Mouse (Mus musculus) limb, embryonic 11.5 days (tissue): ENCODE measurements around the gene 1500015O10Rik. TPM values are rescaled to one million over a fixed set of nuclear protein-coding genes. Genes with fewer than 3 reads are reported as not detected.

Source experiments
- ATAC-seq: fragments of 200-750 bp; cut with Nextera tagmentation; 2 replicates; pipeline ENCODE4 v1.8.0; 2017; ENCODE audit warnings: low read depth; ENCODE audit not compliant: insufficient number of reproducible peaks, low FRiP score, low TSS enrichment
- DNase-seq: peaks from one replicate; pipeline ENCODE4 v3.0.0-alpha.2; 2015; ENCODE audit warnings: low spot score
- H3K27ac ChIP-seq: fragments of 300-500 bp; sonication (generic); replicated peaks from 2 replicates; pipeline ENCODE4 v1.5.1; 2014; ENCODE audit warnings: low read depth, mild to moderate bottlenecking, low read length
- H3K27me3 ChIP-seq: fragments of 300-500 bp; sonication (generic); 2 replicates; pipeline ENCODE4 v1.6.1; 2014; ENCODE audit warnings: mild to moderate bottlenecking, low read length, mixed read lengths; ENCODE audit not compliant: control insufficient read depth, insufficient read depth
- H3K36me3 ChIP-seq: fragments of 300-500 bp; sonication (generic); 2 replicates; pipeline ENCODE4 v1.6.1; 2014; ENCODE audit warnings: mild to moderate bottlenecking, low read length, moderate library complexity, mixed read lengths; ENCODE audit not compliant: control insufficient read depth, insufficient read depth
- H3K4me1 ChIP-seq: fragments of 300-500 bp; sonication (generic); 2 replicates; pipeline ENCODE4 v1.6.1; 2014; ENCODE audit warnings: low read length, mixed read lengths; ENCODE audit not compliant: control insufficient read depth, insufficient read depth
- H3K4me2 ChIP-seq: fragments of 300-500 bp; sonication (generic); 2 replicates; pipeline ENCODE4 v1.6.1; 2014; ENCODE audit warnings: low read depth, mild to moderate bottlenecking, moderate library complexity; ENCODE audit not compliant: severe bottlenecking
- H3K4me3 ChIP-seq: fragments of 300-500 bp; sonication (generic); 2 replicates; pipeline ENCODE4 v1.5.1; 2014; ENCODE audit warnings: low read depth, low read length
- H3K9ac ChIP-seq: fragments of 300-500 bp; sonication (generic); 2 replicates; pipeline ENCODE4 v1.6.1; 2014; ENCODE audit warnings: mild to moderate bottlenecking, low read length
- H3K9me3 ChIP-seq: fragments of 300-500 bp; sonication (generic); 2 replicates; pipeline ENCODE4 v1.6.1; 2016; ENCODE audit warnings: low read length; ENCODE audit not compliant: control insufficient read depth
- WGBS: fragments of 180-500 bp; shearing (Covaris S2); extraction: QIAGEN DNeasy Blood & Tissue Kit; methylation state at CpG from one replicate; pipeline ENCODE4 v1.1.7; 2014; 5-methylcytosine and 5-hydroxymethylcytosine counted together
- polyA plus RNA-seq: library from polyadenylated mRNA; unstranded; fragments of >200 nt; fragmentation: Nextera tagmentation; extraction: Ambion mirVana; gene quantifications from 2 replicates; pipeline ENCODE4 v1.2.1, GENCODE M21; 2014

Gene 1500015O10Rik
- polyA plus RNA-seq, 1 experiment from 2014 or later, result 0.51 TPM

DNA sequence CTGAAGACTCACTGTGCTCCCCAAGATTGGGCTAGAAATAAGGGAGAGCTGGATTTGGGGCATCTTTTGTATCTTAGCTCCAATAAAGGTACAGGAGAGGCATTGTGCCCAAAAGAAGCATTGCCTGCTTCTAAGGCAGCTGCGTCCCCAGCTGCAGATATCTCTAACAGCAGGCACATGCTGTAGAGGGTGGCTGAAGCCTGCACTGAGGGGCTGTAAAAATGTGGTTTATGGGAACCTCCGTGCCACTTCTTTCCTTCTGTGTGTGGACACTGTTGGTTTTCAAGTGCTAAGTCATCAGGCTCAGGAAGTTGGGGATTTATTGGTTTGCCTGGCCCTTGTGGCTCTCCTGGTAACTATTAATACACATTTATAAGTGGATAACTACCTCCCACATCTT, 11.6 kb upstream of the 1500015O10Rik start:
- Histone ChIP-seq H3K4me2 (no peak overlapping the region), H3K27ac (no peak overlapping the region)
- WGBS, result 42% methylated on average over 2 of the region's 2 CpGs

GRCm38 (mm10) chr1:43722459-43722858, 7.9 kb upstream of the 1500015O10Rik start:
- no peak overlapping the region for H3K4me2 ChIP-seq
- no peaks in the 10 kb centered on the region for H3K27me3 ChIP-seq
- H3K4me1 ChIP-seq, result 0 out of 2 replicates have a peak, but pooled peaks cover 4% of the 10 kb centered on the region
- H3K9ac ChIP-seq, result no peak overlapping the region
- ATAC-seq (no peak), DNase-seq (no peak)
- WGBS, result 72% methylated on average over 1 of the region's 1 CpGs
- no peaks in the 10 kb centered on the region for H3K36me3 ChIP-seq
- no peak overlapping the region for H3K27ac ChIP-seq
- H3K9me3 ChIP-seq, result no peaks in the 10 kb centered on the region
- H3K4me3 ChIP-seq, result no peak overlapping the region

More for the DNA sequence above, 11.6 kb upstream of the 1500015O10Rik start:
- DNase-seq (no peak), ATAC-seq (no peak)
- Histone ChIP-seq H3K4me3 (no peak overlapping the region), H3K27me3 (no peaks in the 10 kb centered on the region), H3K36me3 (no peaks in the 10 kb centered on the region), H3K9me3 (no peaks in the 10 kb centered on the region), H3K4me1 (0 out of 2 replicates have a peak, but pooled peaks cover 4% of the 10 kb centered on the region), H3K9ac (no peak overlapping the region)

DNA sequence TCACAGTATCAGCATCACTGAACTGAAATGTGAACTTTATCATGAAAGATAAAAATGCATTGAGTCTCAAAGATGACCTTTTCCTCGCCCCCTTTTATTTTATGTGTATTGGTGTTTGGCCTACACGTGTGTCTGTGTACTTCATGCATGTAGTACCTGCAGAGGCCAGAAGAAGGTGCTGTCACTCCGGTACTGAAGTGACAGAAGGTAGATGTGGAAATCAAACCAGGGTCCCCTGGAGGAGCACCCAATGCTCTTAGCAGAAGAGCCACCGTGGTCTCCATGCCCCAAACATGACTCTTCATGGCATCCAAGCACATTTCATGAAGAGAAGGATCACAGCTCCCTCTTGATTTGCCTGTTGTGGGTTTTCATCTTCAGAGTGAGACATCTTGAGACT, 1.7 kb downstream of the 1500015O10Rik start:
- 87% methylated on average over 4 of the region's 4 CpGs for WGBS
- no peak overlapping the region for H3K9ac ChIP-seq
- no peaks in the 10 kb centered on the region for H3K36me3 ChIP-seq
- no peak for ATAC-seq
- H3K9me3 ChIP-seq, result no peaks in the 10 kb centered on the region
- no peaks in the 10 kb centered on the region for H3K27me3 ChIP-seq
- no peak overlapping the region for H3K4me3 ChIP-seq
- H3K4me2 ChIP-seq, result no peak overlapping the region
- no peaks in the 10 kb centered on the region for H3K4me1 ChIP-seq
- H3K27ac ChIP-seq, result no peak overlapping the region
- DNase-seq, result no peak

GRCm38 (mm10) chr1:43732657-43733056, 2.3 kb downstream of the 1500015O10Rik start:
- Histone ChIP-seq H3K4me3 (no peak overlapping the region), H3K36me3 (no peaks in the 10 kb centered on the region), H3K9me3 (no peaks in the 10 kb centered on the region), H3K27ac (no peak overlapping the region), H3K4me2 (no peak overlapping the region), H3K27me3 (no peaks in the 10 kb centered on the region), H3K4me1 (no peaks in the 10 kb centered on the region), H3K9ac (no peak overlapping the region)
- ATAC-seq, result no peak
- WGBS, result 80% methylated on average over 1 of the region's 1 CpGs
- no peak for DNase-seq

GRCm38 (mm10) chr1:43737812-43738518, 7.6 kb downstream of the 1500015O10Rik start:
- no peaks in the 10 kb centered on the region for H3K36me3 ChIP-seq
- H3K4me2 ChIP-seq, result no peak overlapping the region
- H3K9ac ChIP-seq, result no peak overlapping the region
- DNase-seq (peak; percentile 79), ATAC-seq (no peak)
- no peak overlapping the region for H3K27ac ChIP-seq
- no peak overlapping the region for H3K4me3 ChIP-seq
- H3K27me3 ChIP-seq, result no peaks in the 10 kb centered on the region
- 63% methylated on average over 7 of the region's 7 CpGs for WGBS
- no peaks in the 10 kb centered on the region for H3K4me1 ChIP-seq
- H3K9me3 ChIP-seq, result no peaks in the 10 kb centered on the region

DNA sequence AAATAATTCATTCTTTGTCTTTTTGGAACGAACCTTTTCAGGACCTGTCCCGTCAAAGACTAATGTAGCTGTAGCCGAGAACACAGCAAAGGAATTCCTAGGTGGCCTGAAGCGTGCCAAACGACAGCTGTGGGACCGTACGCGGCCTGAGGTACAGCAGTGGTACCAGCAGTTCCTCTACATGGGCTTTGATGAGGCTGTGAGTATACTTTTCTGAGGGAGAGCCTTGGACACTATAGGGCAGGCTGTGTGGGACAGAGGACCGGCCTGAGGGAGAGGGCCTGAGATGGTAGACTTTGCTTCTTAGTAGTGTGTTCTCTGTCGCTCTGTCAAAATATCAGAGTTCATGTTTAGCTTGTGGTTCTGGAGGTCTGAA, 8.1 kb downstream of the 1500015O10Rik start:
- H3K9me3 ChIP-seq, result no peaks in the 10 kb centered on the region
- H3K27ac ChIP-seq, result no peak overlapping the region
- no peak overlapping the region for H3K4me3 ChIP-seq
- WGBS, result 85% methylated on average over 10 of the region's 10 CpGs
- H3K36me3 ChIP-seq, result no peaks in the 10 kb centered on the region
- no peak overlapping the region for H3K9ac ChIP-seq
- no peaks in the 10 kb centered on the region for H3K27me3 ChIP-seq
- H3K4me1 ChIP-seq, result no peaks in the 10 kb centered on the region
- no peak for DNase-seq
- ATAC-seq, result no peak
- no peak overlapping the region for H3K4me2 ChIP-seq

DNA sequence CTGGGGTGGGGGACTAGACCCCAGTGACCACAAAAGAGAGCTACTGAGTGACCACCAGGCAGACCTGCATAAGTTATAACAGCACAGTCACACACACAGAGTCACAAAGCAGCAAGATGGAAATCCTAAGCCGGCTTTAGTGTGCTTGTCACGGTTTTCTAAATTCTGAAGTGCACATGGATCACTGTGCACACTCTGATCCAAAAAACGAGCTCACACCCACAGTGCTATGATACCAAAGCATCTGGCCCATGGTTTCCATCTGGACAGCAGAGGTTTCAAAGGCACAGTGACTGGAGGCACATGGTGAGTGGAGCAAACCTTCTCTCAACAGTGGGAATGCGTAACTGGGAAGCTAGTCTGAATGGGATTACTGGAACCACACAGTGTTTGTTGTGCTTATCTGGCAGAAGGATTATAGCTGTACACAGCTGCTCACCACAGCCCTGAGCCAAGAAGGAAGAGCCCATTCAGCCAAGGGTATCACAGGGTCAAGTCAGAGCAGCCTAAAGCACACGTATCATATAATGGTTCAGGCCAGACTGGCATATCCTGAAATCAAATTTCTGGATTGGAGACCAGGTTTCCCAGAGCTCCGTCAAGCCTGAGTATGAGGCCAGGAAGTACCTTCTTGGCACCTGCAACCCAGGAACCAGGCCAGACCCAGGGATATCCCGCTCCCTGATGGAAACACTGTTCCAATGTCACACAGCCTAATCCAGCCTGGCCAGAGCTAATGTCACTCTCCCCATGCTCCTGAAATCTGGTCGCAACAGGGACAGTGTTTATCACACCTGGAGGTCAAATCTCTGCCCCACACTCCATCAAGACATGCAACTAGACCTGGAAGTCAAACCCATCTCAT, 24.3 kb downstream of the 1500015O10Rik start:
- H3K4me2 ChIP-seq, result no peak overlapping the region
- no peak overlapping the region for H3K9ac ChIP-seq
- no peaks in the 10 kb centered on the region for H3K4me1 ChIP-seq
- no peak overlapping the region for H3K4me3 ChIP-seq
- WGBS, result 91% methylated on average over 8 of the region's 8 CpGs
- DNase-seq (no peak), ATAC-seq (no peak)
- no peak overlapping the region for H3K27ac ChIP-seq
- H3K36me3 ChIP-seq, result no peaks in the 10 kb centered on the region; the same call in 1 of the 2 replicates
- H3K27me3 ChIP-seq, result no peaks in the 10 kb centered on the region
- no peaks in the 10 kb centered on the region for H3K9me3 ChIP-seq

DNA sequence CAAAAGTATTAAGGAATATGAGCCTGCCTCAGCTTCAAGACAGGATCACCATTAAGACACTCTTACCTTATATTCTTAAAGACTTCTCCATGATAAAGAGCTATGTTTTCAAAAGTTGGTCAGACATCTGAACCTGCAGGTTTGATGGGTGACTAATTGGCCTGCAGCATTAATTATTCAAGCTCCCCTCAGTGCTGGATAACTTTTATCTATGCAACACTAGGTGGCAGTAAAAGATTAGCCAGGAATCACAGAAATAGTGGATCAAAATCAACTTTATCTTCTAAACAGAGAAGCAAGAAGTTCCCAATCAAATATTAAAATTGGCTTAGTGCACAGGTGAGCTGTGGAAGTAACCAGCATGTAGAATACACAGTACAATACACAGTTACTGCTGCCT, 29.7 kb downstream of the 1500015O10Rik start:
- ATAC-seq, result no peak

More for the DNA sequence above, 29.7 kb downstream of the 1500015O10Rik start:
- no peaks in the 10 kb centered on the region for H3K9me3 ChIP-seq
- no peaks in the 10 kb centered on the region for H3K27me3 ChIP-seq
- DNase-seq, result no peak
- peaks cover 7% of the 10 kb centered on the region for H3K36me3 ChIP-seq
- H3K4me3 ChIP-seq, result no peak overlapping the region
- no peak overlapping the region for H3K4me2 ChIP-seq
- H3K27ac ChIP-seq, result no peak overlapping the region
- H3K4me1 ChIP-seq, result no peaks in the 10 kb centered on the region
- no peak overlapping the region for H3K9ac ChIP-seq
